Mouse (Mus musculus) spleen, adult 2 months (tissue): ENCODE measurements around the gene Usp47.

Source experiments
- CTCF ChIP-seq: fragments of 200-500 bp; IDR thresholded peaks from 2 replicates; pipeline ENCODE4 v1.5.1; 2011; ENCODE audit warnings: mild to moderate bottlenecking, inconsistent platforms; ENCODE audit not compliant: insufficient read depth, insufficient read length, insufficient replicate concordance; ENCODE audit errors: extremely low read depth
- POLR2A ChIP-seq: fragments of 200-500 bp; IDR thresholded peaks from 2 replicates; pipeline ENCODE4 v1.6.1; 2011; ENCODE audit warnings: low read depth, low read length, inconsistent platforms

DNA sequence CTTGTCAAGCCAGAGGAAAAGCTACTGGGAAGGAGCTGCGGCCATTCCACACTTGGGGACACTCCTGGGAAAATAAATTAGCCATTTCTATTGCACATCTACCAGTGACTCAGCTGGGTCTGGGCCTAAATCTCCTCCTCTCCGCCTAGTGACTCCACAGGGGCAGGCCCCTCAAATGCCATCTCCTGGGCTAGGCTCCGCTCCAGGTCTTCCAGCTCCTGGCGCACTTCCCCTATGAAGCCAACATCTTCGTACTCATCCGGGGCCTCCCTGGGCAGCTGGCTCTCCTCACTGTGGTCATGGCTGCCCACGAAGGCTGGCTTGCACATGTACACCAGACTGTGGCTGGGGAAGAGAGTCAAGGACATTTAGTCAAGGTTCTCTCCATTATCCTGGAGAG, 94.8 kb downstream of the Usp47 start:
- TF ChIP-seq POLR2A (no peak), CTCF (no peak)
